Mouse (Mus musculus) heart, adult 2 months (tissue): Measurements from ENCODE around the gene Clrn2. TPM values are rescaled to one million over a fixed set of nuclear protein-coding genes. Genes with fewer than 3 reads are reported as not detected.
A peak's percentile ranks its signal among the peaks of the same experiment; 100 is the strongest.
"Not testable (repeated sequence)": the region's sequence is repeated elsewhere in the genome, so short reads cannot be mapped to it uniquely, and the experiment has no call there.

ENCODE experiments used
- DNase-seq, 2 experiments: peaks; one replicate each; pipeline ENCODE4 v3.0.0; 2021
- H3K27ac ChIP-seq: fragments of 200-600 bp; 2 replicates; pipeline ENCODE4 v1.8.1; 2022
- H3K27me3 ChIP-seq: fragments of 200-500 bp; 2 replicates; pipeline ENCODE4 v1.6.1; 2012; ENCODE audit warnings: mild to moderate bottlenecking, low read length, inconsistent platforms, mixed read lengths; ENCODE audit not compliant: control insufficient read depth, insufficient read depth
- H3K36me3 ChIP-seq: fragments of 200-500 bp; 2 replicates; pipeline ENCODE4 v1.6.1; 2012; ENCODE audit warnings: low read length, inconsistent platforms; ENCODE audit not compliant: control insufficient read depth, insufficient read depth
- H3K4me1 ChIP-seq: fragments of 200-500 bp; 2 replicates; pipeline ENCODE4 v1.6.1; 2011; ENCODE audit warnings: low read length; ENCODE audit not compliant: control insufficient read depth, insufficient read depth
- H3K4me3 ChIP-seq: fragments of 200-600 bp; 2 replicates; pipeline ENCODE4 v1.8.1; 2022
- H3K79me2 ChIP-seq: fragments of 200-500 bp; replicated peaks from 2 replicates; pipeline ENCODE4 v1.6.1; 2012; ENCODE audit warnings: mild to moderate bottlenecking, inconsistent platforms, low read length, moderate library complexity, mixed read lengths; ENCODE audit not compliant: control insufficient read depth, insufficient read depth
- H3K9ac ChIP-seq: fragments of 200-500 bp; 2 replicates; pipeline ENCODE4 v1.6.1; 2012; ENCODE audit warnings: low read depth, mild to moderate bottlenecking, control low read depth, inconsistent platforms, low read length, mixed read lengths
- CTCF ChIP-seq: fragments of 200-600 bp; IDR thresholded peaks from 2 replicates; pipeline ENCODE4 v1.8.1; 2022; ENCODE audit warnings: antibody characterized with exemption, mild to moderate bottlenecking, moderate library complexity
- EP300 ChIP-seq: fragments of 200-500 bp; IDR thresholded peaks from 2 replicates; pipeline ENCODE4 v1.6.1; 2011; ENCODE audit warnings: low read depth, low read length, control low read depth; ENCODE audit not compliant: insufficient read depth
- POLR2A ChIP-seq: fragments of 200-500 bp; IDR thresholded peaks from 2 replicates; pipeline ENCODE4 v1.6.1; 2011; ENCODE audit warnings: mild to moderate bottlenecking, low read depth, low read length, control low read depth; ENCODE audit not compliant: insufficient read depth
- WGBS: fragments of 180-500 bp; shearing (Covaris S2); methylation state at CpG from one replicate; pipeline ENCODE4 v1.1.7; 2018; 5-methylcytosine and 5-hydroxymethylcytosine counted together
- intact Hi-C: fragments of 180-260 bp; cut with DNase I; formaldehyde crosslinking; loops from one replicate; pipeline ENCODE4 v1.15.1; 2025
- polyA plus RNA-seq: library from polyadenylated mRNA; depleted of rRNA; stranded (reverse); fragments of >200 nt; gene quantifications from 2 replicates; pipeline ENCODE4 v1.2.3, GENCODE M21; 2012
- total RNA-seq, 2 experiments: library from RNA; stranded (reverse); gene quantifications; 2 replicates each; pipeline ENCODE4 v1.2.3; 2021

Clrn2 gene
- total and polyA plus RNA-seq, 3 experiments: not detected

GRCm38 (mm10) chr5:45424021-45424886 is 29.3 kb upstream of the Clrn2 start:
- H3K27me3 ChIP-seq: no peaks in the 10 kb centered on the region
- DNase-seq: peak in 1 of 2 experiments; percentile 35
- no peak overlapping the region for H3K27ac ChIP-seq
- no peak overlapping the region for H3K4me3 ChIP-seq
- H3K79me2 ChIP-seq: no peaks in the 10 kb centered on the region
- no peak for TF ChIP-seq POLR2A
- no peak for TF ChIP-seq EP300
- peak; percentile 87 for TF ChIP-seq CTCF
- H3K4me1 ChIP-seq: no peaks in the 10 kb centered on the region
- no peak overlapping the region for H3K9ac ChIP-seq
- intact Hi-C loops: loop anchor here (1.0 kb wide), 2 partner anchors 1120 to 1140 kb away; no protein-coding TSS in a partner anchor
- H3K36me3 ChIP-seq: no peaks in the 10 kb centered on the region
- 41% methylated on average over 8 of the region's 8 CpGs for WGBS

DNA sequence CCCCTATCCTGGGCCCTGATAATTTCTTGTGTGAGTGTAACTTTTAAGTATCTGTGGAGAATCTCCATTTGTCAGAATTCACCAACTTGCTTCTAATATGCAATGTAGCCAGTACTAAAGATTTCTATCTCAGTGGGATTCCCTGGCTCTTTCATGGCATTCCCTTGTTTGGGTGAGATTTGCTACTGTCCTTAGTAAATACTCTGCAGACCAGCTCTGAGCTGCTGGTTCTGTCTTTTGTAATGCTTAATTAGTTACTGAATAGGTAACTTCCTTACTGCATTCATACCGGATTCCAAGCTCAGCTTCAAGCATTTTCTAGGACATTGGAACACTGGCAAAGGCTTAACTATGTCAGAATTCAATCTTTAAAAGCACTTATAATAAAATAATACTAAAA is 27.8 kb upstream of the Clrn2 start:
- H3K27me3 ChIP-seq, H3K27ac ChIP-seq, H3K4me1 ChIP-seq, H3K4me3 ChIP-seq, DNase-seq, intact Hi-C loops, H3K9ac ChIP-seq, H3K36me3 ChIP-seq, H3K79me2 ChIP-seq: not testable (repeated sequence)
- WGBS: 80% methylated on average over 1 of the region's 1 CpGs

DNA sequence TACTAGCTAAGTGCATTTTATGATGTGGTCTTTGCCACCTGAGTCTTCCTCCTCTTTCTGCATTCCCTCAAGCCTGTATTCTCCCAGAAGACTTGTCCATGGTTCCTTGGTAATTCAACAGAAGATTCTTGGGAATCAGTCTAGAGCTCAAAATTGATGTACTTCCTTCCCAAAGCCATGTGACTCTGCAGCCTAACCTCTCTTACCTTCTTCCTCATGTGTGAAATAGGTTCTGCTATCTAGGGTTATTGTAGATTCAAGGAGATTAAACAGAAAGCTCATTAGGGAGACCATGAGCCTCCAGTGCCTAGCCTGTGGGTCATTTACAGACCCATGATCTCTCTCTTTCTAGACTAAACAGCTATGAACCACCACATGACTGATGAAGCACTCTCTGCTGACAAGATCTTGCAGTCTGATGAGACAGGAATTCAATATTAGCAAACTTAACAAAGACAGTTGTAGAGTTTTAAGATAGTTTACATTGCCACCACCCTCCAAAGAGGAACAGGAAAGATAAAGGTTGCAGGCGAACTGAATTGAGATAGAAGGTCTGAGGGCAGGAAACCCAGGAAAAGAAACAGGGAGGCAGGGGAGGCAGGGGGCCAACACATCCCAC is 27.0 kb upstream of the Clrn2 start:
- H3K36me3 ChIP-seq: no peaks in the 10 kb centered on the region
- DNase-seq: no peak
- intact Hi-C loops: no loop called here
- H3K79me2 ChIP-seq: no peaks in the 10 kb centered on the region
- no peaks in the 10 kb centered on the region for H3K27me3 ChIP-seq
- no peak overlapping the region for H3K4me3 ChIP-seq
- H3K9ac ChIP-seq: no peak overlapping the region
- WGBS: 50% methylated on average over 1 of the region's 1 CpGs
- no peak for TF ChIP-seq POLR2A
- TF ChIP-seq EP300: no peak
- TF ChIP-seq CTCF: no peak
- H3K4me1 ChIP-seq: no peaks in the 10 kb centered on the region
- no peak overlapping the region for H3K27ac ChIP-seq

GRCm38 (mm10) chr5:45427891-45428290 is 25.7 kb upstream of the Clrn2 start:
- WGBS: 90% methylated on average over 7 of the region's 7 CpGs
- Histone ChIP-seq H3K4me3 (no peak overlapping the region), H3K27ac (no peak overlapping the region), H3K27me3 (no peaks in the 10 kb centered on the region), H3K79me2 (no peaks in the 10 kb centered on the region), H3K36me3 (no peaks in the 10 kb centered on the region), H3K9ac (no peak overlapping the region), H3K4me1 (no peaks in the 10 kb centered on the region)
- no peak for DNase-seq
- intact Hi-C loops: no loop called here
- TF ChIP-seq EP300 (no peak), POLR2A (no peak), CTCF (no peak)

GRCm38 (mm10) chr5:45435967-45436950 is 17.3 kb upstream of the Clrn2 start:
- TF ChIP-seq CTCF (no peak), POLR2A (no peak), EP300 (no peak)
- Histone ChIP-seq H3K27me3 (no peaks in the 10 kb centered on the region), H3K9ac (no peak overlapping the region), H3K4me3 (no peak overlapping the region), H3K27ac (no peak overlapping the region), H3K79me2 (no peaks in the 10 kb centered on the region), H3K36me3 (no peaks in the 10 kb centered on the region), H3K4me1 (no peaks in the 10 kb centered on the region)
- intact Hi-C loops: no loop called here
- 91% methylated on average over 14 of the region's 14 CpGs for WGBS
- DNase-seq: no peak
